Mouse (Mus musculus): ENCODE results near the gene Gm4881.

DNA sequence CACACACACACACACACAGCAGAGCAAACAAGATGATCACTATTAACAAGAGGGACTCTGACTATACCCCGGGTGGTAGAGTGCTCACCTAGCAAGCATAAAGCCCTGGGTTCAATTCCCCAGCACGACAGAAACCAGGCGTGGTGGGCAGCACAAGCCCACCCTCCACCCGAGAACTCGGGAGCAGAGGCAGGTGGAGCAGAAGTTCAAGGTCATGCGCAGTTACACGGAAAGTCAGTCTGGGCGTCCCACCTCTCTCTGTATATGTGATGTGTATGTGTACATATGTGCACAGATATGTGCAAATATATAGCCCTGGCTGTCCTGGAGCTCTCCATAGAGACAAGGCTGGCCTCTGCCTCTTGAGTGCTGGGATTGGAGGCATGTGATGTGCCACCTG is 23.7 kb upstream of the Gm4881 start:
- TF ChIP-seq CTCF (IDR thresholded peaks at IDR 0.05; ENCODE audit: extremely low read depth, insufficient read depth, low read length), result no peak
- no peak for TF ChIP-seq POLR2A (IDR thresholded peaks at IDR 0.05; ENCODE audit: extremely low read depth, insufficient read depth, low read length)

Data from cortical plate, adult 2 months (tissue).